Mouse (Mus musculus) liver, adult 2 months (tissue): Measurements from ENCODE around the gene Itpkc. TPM values are rescaled to one million over a fixed set of nuclear protein-coding genes. Genes with fewer than 3 reads are reported as not detected.
A peak's percentile ranks its signal among the peaks of the same experiment; 100 is the strongest.

Source experiments
- DNase-seq: peaks from one replicate; pipeline ENCODE4 v3.0.0-alpha.2; 2011; ENCODE audit warnings: low read depth, low spot score; ENCODE audit errors: extremely low read depth
- H3K27ac ChIP-seq: fragments of 200-500 bp; replicated peaks from 2 replicates; pipeline ENCODE4 v1.5.1; 2012; ENCODE audit warnings: low read depth, mild to moderate bottlenecking, control low read depth, inconsistent platforms, low read length; ENCODE audit not compliant: insufficient read depth
- H3K27me3 ChIP-seq: fragments of 200-500 bp; 2 replicates; pipeline ENCODE4 v1.6.1; 2012; ENCODE audit warnings: mild to moderate bottlenecking, moderate library complexity, low read length, inconsistent platforms; ENCODE audit not compliant: control insufficient read depth, insufficient read depth
- H3K36me3 ChIP-seq: fragments of 200-500 bp; 2 replicates; pipeline ENCODE4 v1.6.1; 2012; ENCODE audit warnings: low read length, inconsistent platforms; ENCODE audit not compliant: control insufficient read depth, insufficient read depth
- H3K4me1 ChIP-seq: fragments of 200-500 bp; 2 replicates; pipeline ENCODE4 v1.6.1; 2011; ENCODE audit warnings: low read length; ENCODE audit not compliant: control insufficient read depth, insufficient read depth
- H3K4me3 ChIP-seq: fragments of 200-500 bp; 2 replicates; pipeline ENCODE4 v1.5.1; 2011; ENCODE audit warnings: low read depth, mild to moderate bottlenecking, control low read depth, low read length, moderate library complexity; ENCODE audit not compliant: insufficient read depth
- H3K79me2 ChIP-seq: fragments of 200-500 bp; 2 replicates; pipeline ENCODE4 v1.6.1; 2012; ENCODE audit warnings: inconsistent platforms, mild to moderate bottlenecking, low read length, moderate library complexity; ENCODE audit not compliant: control insufficient read depth, insufficient read depth
- H3K9ac ChIP-seq: fragments of 200-500 bp; 2 replicates; pipeline ENCODE4 v1.6.1; 2012; ENCODE audit warnings: low read depth, mild to moderate bottlenecking, control low read depth, inconsistent platforms, low read length
- CTCF ChIP-seq: fragments of 200-500 bp; IDR thresholded peaks from 2 replicates; pipeline ENCODE4 v1.5.1; 2011; ENCODE audit warnings: low read depth, low read length, control low read depth
- POLR2A ChIP-seq: fragments of 200-500 bp; IDR thresholded peaks from 2 replicates; pipeline ENCODE4 v1.6.1; 2011; ENCODE audit warnings: low read length, control low read depth; ENCODE audit not compliant: insufficient read depth; ENCODE audit errors: extremely low read depth
- WGBS: fragments of 180-500 bp; shearing (Covaris S2); methylation state at CpG from one replicate; pipeline ENCODE4 v1.1.7; 2018; 5-methylcytosine and 5-hydroxymethylcytosine counted together
- polyA plus RNA-seq: library from polyadenylated mRNA; depleted of rRNA; stranded (reverse); fragments of >200 nt; gene quantifications from 2 replicates; pipeline ENCODE4 v1.2.3, GENCODE M21; 2012
- total RNA-seq: library from RNA; depleted of rRNA; stranded (reverse); fragments of >200 nt; gene quantifications from 2 replicates; pipeline ENCODE4 v1.2.3, GENCODE M21; 2014

Gene Itpkc
- total and polyA plus RNA-seq, 2 experiments: 3.5 to 5.8 TPM

DNA sequence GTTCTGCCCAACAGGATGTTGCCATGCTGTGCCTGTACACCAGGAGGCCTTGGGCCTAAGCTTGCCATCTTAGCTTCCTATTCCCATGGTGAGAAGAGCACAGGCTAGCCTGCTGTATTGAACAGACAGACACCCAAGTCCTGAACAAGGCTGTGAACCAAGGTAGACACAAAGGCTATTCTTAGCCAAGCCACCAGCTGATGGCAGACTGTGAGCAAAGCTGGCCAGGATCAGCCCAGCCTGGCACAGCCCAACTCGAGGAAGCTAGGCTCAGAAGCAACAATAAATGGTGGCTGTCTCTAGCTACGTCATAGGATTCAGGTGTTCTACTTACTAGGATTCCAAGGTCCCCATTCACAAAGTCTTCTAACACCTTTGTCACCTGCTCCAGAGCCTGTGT lies 15.8 kb downstream of the Itpkc start:
- H3K27me3 ChIP-seq: no peaks in the 10 kb centered on the region
- DNase-seq: no peak
- TF ChIP-seq CTCF (no peak), POLR2A (no peak)
- H3K36me3 ChIP-seq: peaks cover 23% of the 10 kb centered on the region
- H3K79me2 ChIP-seq: no peaks in the 10 kb centered on the region
- WGBS: 91% methylated on average over 2 of the region's 2 CpGs
- H3K4me3 ChIP-seq: no peak overlapping the region
- no peak overlapping the region for H3K27ac ChIP-seq
- no peak overlapping the region for H3K9ac ChIP-seq
- H3K4me1 ChIP-seq: no peaks in the 10 kb centered on the region

DNA sequence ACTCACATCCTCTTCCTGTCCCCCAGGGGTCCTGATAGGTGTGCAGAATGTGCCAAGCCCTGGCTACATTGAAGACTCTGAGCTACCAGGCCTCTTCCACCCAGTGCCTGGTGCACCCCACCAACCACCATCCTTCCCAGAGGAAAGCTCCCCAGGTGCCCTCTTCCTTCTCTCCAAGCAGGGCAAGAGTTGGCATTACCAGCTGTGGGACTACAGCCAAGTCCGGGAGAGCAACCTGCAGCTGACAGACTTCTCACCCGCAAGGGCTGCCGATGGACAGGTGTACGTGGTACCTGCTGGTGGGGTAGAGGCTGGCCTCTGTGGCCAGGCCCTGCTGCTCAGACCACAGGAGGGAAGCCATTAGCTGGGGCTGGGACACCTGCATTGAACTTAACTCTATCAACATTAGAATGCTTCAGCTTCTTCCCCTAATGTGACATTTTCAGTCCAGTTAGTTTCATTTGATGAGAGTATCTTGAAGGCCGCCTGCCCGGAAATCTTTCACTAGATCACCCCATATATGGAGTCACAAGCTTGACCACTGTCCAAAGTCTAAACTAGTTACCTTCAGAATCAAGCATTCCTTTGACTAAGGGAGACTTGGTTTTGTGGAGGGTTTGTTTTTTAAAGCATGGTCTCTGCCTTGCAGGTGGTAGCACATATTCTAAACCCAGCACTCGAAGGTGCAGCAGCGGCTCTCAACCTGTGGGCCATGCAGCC lies 24.6 kb downstream of the Itpkc start:
- no peak for DNase-seq
- H3K27me3 ChIP-seq: no peaks in the 10 kb centered on the region
- 87% methylated on average over 8 of the region's 8 CpGs for whole genome bisulfite sequencing
- H3K27ac ChIP-seq: no peak overlapping the region
- no peaks in the 10 kb centered on the region for H3K4me1 ChIP-seq
- no peak overlapping the region for H3K4me3 ChIP-seq
- H3K36me3 ChIP-seq: peaks cover 16% of the 10 kb centered on the region
- no peak for TF ChIP-seq POLR2A
- no peak for TF ChIP-seq CTCF
- no peak overlapping the region for H3K9ac ChIP-seq
- H3K79me2 ChIP-seq: no peaks in the 10 kb centered on the region

DNA sequence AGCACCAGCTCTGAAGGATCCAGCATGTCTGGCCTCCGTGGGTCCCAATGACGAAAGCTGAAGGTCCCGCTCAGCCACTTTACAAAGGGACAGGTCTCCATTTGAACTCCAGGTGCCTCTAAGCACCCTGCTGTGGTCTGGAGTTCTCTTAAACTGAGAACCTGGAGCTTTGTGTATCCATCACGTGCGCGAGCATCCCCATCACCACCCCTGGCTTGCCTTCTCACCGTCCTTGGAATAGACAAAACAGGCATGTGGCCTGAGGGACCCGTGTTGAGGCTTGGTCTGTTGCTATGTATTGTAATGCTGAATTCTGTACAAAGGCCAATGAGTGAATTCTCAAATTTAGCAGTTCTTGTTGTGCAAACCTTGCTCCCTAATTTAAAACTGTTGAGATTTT lies 29.7 kb downstream of the Itpkc start:
- Histone ChIP-seq H3K4me1 (peaks cover 5% of the 10 kb centered on the region), H3K9ac (no peak overlapping the region), H3K4me3 (no peak overlapping the region), H3K79me2 (peaks cover 9% of the 10 kb centered on the region; the same call in 1 of the 2 replicates), H3K27ac (no peak overlapping the region), H3K36me3 (peaks cover 13% of the 10 kb centered on the region), H3K27me3 (no peaks in the 10 kb centered on the region)
- TF ChIP-seq CTCF (no peak), POLR2A (no peak)
- no peak for DNase-seq
- 92% methylated on average over 8 of the region's 8 CpGs for WGBS

DNA sequence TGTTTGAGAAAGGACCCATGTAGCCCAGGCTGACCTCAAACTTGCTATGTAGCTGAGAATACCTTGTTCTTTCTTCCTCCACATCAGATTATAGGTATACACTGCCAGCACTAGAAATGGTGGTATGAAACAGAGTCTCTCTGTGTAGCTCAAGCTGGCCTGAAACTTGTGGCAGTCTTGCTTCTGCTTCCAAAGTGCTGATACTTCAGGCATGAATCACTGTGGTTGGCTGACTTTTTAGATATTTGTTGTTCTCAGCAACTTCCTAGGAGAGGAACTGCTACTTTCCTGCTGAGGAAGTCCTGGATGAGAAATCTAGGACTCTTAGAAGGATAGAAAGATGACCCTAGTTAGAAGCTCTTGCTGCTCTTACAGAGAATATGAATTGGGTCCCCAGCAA lies 30.1 kb downstream of the Itpkc start:
- H3K27me3 ChIP-seq: no peaks in the 10 kb centered on the region
- no peak overlapping the region for H3K4me3 ChIP-seq
- H3K79me2 ChIP-seq: peaks cover 13% of the 10 kb centered on the region; the same call in 1 of the 2 replicates
- DNase-seq: peak; percentile 41
- TF ChIP-seq POLR2A (no peak), CTCF (no peak)
- peaks cover 5% of the 10 kb centered on the region for H3K4me1 ChIP-seq
- peaks cover 13% of the 10 kb centered on the region for H3K36me3 ChIP-seq
- H3K9ac ChIP-seq: no peak overlapping the region
- H3K27ac ChIP-seq: no peak overlapping the region

DNA sequence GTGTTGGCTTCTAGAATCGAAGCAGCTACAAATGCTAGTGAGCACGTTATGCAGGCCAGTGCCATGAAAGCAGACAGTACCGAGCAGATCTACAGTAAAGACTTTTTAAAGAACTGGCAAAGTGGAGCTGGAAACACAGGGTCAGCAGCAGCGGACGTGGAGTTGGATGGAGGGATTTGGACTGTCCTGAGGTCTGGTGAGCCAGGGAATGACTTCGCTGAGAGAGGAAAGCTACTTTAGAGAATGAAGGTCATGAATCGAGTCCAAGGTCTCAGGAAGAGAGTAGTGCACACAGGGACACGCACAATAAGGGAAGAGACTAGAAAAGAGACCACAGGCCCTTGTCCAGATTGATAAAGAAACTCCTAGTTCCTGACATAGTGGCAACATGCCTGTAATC lies 30.8 kb downstream of the Itpkc start:
- H3K27ac ChIP-seq: no peak overlapping the region; the same call in 1 of the 2 replicates
- no peak for TF ChIP-seq POLR2A
- TF ChIP-seq CTCF: no peak
- no peak overlapping the region for H3K4me3 ChIP-seq
- WGBS: 84% methylated on average over 8 of the region's 8 CpGs
- peaks cover 12% of the 10 kb centered on the region for H3K36me3 ChIP-seq
- H3K4me1 ChIP-seq: peaks cover 5% of the 10 kb centered on the region
- no peak for DNase-seq
- H3K79me2 ChIP-seq: peaks cover 16% of the 10 kb centered on the region; the same call in 1 of the 2 replicates
- H3K27me3 ChIP-seq: no peaks in the 10 kb centered on the region
- H3K9ac ChIP-seq: no peak overlapping the region

DNA sequence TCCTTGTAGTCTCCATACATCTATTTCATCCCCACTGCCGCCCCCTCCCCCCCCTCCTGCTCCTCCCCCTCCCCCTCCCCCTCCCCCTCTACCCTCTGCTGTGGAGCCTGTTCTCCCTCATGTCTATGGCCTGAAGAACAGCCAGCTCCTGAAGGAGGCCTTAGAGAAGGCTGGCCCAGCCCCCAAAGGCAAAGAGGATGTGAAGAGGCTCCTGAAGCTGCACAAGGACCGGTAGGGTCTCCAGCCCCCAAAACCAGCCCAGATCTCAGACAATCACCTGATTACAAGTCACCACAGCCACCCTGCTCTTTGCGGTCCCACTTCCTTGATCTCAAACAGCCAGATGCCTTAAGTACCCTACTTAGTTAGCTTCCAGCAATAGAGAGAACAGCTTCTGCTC lies 31.3 kb downstream of the Itpkc start:
- WGBS: 74% methylated on average over 3 of the region's 3 CpGs
- no peak overlapping the region; the same call in 1 of the 2 replicates for H3K27ac ChIP-seq
- H3K27me3 ChIP-seq: no peaks in the 10 kb centered on the region
- no peak for DNase-seq
- peaks cover 5% of the 10 kb centered on the region for H3K4me1 ChIP-seq
- no peak overlapping the region for H3K4me3 ChIP-seq
- H3K79me2 ChIP-seq: peaks cover 18% of the 10 kb centered on the region; the same call in 1 of the 2 replicates
- TF ChIP-seq CTCF (no peak), POLR2A (no peak)
- no peak overlapping the region for H3K9ac ChIP-seq
- peaks cover 13% of the 10 kb centered on the region; the same call in 1 of the 2 replicates for H3K36me3 ChIP-seq
